Mouse (Mus musculus) embryo, embryonic 11.5 days (tissue): ENCODE measurements around the gene Ankrd40.

Experiments used
- DNase-seq: peaks from one replicate; pipeline ENCODE4 v3.0.0-alpha.2; 2012; ENCODE audit warnings: low read depth, low spot score

Gene Ankrd40

GRCm38 (mm10) chr11:94327693-94328643, at the start of gene Ankrd40:
Gene Ankrd40, plus strand, starts transcription at chr11:94328001.
- DNase-seq: peak; percentile 86

DNA sequence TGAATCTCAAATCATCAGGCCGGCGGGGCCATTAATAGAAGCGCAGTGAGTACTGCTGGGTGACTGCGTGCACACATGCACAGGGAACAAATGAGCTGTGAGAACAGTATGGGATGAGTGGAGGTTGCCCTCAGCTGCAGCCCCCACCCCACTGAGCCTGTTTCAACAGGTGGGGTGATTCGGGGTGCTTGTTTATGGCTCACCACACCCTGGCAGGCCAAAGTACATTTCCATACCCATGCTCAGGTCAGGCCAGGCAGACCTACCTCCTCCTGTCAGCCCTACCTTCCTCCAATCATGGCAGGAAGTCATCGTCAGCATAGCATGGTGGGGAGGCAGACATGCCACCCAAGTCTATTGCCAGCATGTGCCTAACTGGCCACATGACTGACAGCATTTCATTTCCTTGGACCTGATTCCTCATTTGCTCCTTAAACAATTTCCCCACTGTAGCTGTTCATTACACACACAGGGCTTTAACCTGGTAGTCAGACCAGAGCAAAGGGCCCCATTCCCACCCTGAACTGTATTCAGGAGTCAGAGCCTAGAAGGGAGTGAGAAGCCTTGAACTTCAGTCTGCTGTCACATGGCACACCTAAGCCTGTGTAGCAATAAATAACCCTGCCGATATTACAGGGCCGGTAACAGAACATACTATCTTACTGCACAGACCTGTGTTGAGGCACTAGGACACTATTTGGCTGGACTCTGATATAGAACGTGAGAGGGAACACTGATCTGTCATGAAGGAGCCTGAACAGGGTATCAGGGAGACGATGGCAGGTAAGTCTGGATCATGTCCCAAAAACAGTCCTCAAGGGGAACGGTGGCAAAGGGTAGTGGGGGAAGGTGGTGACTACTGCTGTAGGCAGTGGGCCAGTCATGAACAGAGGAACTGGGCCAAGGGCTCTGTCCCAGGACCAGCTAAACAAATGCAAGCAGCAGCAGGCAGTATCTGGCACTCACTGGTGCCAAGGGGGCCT, 46.3 kb upstream of the Ankrd40 start, which contains the start of gene Gm21885:
TSS of gene Gm21885 (plus strand) at position 675 of the 983 bp plus-strand sequence.
- DNase-seq: no peak

DNA sequence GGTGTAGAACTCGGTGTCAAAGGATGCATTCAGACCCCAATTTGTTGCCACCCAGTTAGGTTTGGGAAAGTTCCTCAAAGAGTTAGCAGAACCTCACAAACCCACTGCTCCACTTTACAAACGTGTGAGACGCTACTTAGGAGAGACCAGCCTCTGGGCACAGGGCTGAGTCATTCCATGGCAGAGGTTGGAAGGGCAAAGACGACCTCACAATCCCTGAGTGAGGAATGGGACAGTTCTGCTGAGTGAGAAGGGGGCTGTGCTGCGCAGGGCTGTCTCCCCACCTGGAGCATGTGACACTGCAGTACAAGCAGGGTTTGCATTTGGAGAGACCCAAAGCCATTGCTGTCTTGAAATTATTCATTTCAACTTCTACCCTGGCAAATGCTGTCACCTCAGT, 45.5 kb upstream of the Ankrd40 start:
- DNase-seq: no peak

DNA sequence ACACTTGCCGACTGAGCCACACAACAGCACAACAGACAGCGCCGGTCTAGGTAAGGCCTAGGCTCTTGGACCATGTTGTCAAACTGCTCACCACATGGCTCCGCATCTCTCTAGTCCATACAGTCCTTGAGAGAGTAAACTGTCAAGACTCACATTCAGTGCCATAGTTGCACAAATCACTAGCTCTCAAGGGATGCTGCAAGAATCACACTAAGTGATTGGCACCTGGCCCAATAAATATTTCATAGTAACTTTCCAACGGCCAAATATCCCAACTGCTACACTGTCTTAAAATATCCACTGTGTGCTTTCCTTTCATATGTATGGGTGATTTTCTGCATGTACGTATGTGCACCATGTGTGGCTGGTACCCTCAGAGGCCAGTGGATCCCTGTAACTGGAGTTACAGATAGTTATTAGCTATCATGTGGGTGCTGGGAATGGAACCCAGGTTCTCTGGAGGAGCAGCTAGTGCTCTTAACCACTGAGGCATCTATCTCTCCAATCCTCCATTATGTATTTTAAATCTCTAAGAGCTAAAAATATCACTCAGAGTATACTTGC, 44.2 kb upstream of the Ankrd40 start:
- DNase-seq: no peak

DNA sequence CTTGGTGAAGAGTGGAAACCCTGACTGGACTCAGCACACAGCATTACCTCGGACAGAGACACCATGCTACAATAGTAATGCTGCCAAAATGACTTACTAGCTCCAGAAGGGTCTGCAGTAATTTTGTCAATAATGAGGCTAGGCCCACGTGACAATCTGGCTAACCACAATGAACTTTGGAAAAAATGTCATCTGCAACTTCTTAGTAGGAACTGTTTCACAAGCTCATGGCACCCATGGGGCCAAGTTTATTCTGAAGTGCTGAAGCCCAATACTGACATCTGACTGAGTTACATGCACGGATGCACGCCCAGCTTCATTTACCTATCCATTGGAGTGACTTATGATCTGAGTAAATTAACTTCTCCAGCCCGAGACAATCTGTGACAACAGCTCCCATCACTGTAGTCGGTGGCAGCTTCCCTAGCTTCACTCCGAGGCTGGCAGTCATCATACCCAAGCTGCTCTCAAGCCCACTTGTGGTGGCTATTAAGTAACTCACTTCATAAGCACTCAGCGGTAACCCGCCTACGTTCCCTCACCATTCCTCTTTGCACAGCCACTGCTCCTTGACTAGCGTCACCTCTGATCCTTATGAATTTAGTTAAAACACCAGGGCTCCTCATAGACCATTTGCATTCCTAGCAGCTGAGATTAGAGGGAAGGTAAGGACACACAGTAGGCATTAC, 41.8 kb upstream of the Ankrd40 start:
- DNase-seq: no peak

DNA sequence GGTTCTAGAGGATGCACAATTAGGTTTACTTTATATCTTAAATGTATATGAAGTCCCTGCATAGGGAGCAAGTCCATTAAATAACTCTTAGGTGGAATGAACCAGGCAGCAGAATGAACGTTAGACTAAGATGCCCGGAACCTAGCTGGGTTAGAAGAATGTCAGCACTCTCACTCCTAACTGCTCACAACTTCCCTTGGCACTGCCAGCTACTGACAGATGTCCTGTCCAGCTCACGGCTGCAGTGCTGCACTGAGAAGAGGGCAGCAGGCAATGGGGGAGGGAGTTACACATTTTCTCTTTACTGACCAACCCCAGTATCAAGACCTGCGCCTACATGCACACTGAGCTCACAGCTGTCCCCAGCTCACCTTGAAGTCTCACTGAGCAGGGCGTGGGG, 40.7 kb upstream of the Ankrd40 start:
- DNase-seq: no peak

- no peak for DNase-seq
Measured at GRCm38 (mm10) chr11:94290062-94290740, 37.6 kb upstream of the Ankrd40 start.

- DNase-seq: no peak
Measured at GRCm38 (mm10) chr11:94294996-94295845, 32.6 kb upstream of the Ankrd40 start.

DNA sequence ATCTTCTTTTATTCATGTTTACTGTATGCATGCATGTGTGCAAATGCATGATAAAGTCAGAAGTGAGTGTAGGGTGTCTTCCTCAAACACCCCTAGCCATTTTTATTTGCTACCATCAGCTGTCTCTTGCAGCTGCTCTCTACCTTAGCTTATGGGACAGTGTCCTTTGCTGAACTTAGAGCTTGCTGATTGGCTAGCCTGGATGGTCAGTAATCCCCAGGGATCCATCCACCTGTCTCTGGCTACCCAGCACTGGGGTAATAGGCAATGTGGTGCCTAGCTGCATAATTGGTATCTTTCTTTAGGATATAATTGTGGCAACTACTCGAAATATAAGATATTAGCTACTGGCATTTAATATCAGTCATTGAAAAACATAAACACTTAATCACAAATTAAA, 15.1 kb upstream of the Ankrd40 start:
- DNase-seq: no peak

- no peak for DNase-seq
Measured at GRCm38 (mm10) chr11:94314098-94314652, 13.6 kb upstream of the Ankrd40 start.

GRCm38 (mm10) chr11:94315308-94315707, 12.5 kb upstream of the Ankrd40 start:
- no peak for DNase-seq

DNA sequence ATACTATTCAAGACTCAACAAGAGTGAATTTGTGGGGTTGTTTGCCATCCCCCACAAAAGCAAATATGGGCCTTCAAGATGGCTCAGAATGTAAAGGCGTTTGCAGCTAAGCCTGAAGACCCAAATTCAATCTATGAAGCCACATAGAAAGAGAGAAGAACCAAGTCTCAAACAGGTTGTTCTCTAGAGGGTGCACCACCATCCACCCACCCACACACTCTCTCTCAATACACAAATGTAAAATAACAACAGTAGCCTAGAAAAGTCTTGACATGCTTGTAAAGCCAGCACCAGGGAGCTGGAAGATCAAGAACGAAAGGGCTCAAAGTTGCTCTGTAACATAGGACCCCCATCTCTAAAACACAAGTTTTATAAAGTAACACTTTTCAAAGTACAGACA, 11.3 kb upstream of the Ankrd40 start:
- no peak for DNase-seq

- DNase-seq: no peak
Measured at GRCm38 (mm10) chr11:94317014-94317413, 10.8 kb upstream of the Ankrd40 start.

DNA sequence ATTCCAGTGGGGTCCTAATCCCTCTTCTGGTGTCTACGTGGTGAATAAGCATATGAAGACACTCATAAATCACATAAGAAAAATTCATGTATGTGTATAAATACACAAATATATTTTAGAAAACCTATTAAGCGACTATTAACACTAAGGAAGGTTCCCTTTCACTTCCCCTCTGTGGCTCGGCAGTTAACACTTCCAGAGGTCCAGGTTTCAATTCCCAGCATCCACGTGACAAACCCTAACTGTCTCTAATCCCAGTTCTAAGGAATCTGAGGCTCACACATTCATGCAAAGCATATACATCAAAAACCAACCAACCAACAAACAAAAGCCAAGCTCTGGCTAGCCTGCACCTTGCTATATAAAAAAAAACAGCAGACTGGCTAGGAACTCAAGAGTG, 10.3 kb upstream of the Ankrd40 start:
- no peak for DNase-seq

DNA sequence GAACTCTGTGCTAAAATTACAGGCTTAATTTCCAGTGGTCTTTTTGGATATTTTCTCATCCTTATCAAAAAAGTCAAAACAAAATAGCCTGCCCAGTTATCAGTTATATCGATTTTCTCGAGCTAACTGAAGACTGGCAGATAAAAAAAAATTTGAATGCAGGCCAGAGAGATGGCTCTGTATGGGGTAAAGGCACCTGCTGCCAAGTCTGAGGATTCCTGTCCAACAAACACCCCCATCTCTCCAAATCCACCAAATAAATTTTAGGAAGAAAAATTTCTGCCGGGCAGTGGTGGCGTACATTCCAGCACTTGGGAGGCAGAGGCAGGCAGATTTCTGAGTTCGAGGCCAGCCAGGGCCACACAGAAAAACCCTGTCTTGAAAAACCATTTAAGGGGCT, 9.7 kb upstream of the Ankrd40 start:
- DNase-seq: no peak

DNA sequence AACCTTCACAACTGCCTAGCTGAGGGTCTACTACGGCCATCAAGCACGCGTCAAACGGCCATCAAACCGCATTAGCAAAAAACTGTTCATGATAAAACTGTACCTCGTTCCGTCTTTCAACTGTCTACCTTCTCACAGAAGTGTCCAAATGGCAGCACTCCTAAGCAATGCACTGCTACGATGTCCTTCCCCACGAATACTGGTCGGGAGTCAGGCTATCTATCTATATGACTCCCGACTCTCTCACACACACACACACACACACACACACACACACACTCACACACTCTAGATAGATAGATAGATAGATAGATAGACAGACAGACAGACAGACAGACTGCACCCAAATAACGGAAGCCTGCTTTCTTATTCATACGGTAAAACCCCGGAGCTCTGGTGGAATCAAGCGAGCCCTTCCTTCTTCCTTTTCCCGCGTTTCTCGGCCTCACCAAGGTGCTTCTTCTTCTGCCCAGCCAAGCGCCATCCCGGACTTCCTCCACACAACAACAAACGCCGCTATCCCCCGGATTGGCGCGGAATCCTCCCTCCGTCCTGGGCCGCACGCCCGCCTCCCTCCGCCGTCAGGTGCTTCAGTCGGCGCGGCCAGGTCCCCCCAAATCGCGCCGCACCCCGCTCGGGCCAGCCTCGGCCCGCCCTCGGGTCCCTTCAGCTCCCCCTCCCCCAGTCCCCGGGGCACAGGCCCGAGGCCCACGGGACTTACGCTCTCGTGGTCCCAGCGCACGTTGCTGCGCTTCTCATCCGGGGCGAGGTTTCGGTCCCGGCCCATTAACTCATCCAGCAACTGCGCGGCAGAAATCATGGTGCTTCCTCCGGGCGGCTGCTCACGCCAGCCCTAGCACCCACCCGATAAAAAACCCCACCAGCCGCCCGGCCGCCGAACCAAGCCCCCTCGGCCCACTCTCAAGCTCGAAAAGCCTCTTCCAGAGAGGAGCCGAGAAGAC, 6.6 kb upstream of the Ankrd40 start:
- no peak for DNase-seq

DNA sequence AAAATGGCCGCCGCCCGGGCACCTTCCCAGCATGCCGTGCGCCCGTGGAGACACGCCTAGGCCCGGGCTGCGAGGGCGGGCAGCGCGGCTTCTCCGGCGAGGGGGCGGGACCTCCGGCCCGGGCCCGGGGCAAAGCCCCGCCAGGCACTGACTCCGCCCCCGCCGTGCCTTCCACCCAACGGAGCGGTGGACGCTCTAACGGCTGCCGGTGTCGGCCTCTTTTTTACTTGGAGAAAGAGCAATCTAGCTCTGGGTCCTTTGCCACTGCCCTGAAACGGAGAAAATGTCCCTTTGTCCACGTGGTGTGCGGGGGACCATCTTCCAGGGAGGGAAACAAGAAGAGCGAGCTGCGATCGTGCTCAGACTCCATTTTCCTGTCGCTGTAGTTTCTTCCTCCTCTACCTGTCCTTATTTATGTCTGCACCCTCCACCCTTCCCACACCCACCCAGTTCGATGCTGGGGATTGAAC, 5.8 kb upstream of the Ankrd40 start, which contains the start of gene Luc7l3:
TSS of gene Luc7l3 (minus strand) at position 58 of the 470 bp plus-strand sequence.
- DNase-seq: peak; percentile 88

- no peak for DNase-seq
Measured at GRCm38 (mm10) chr11:94322636-94323035, 5.2 kb upstream of the Ankrd40 start.
